Mouse (Mus musculus) lung, adult 18-20 months (tissue): Measurements from ENCODE around the gene Scgb2b19.
"Not testable (repeated sequence)": the region's sequence is repeated elsewhere in the genome, so short reads cannot be mapped to it uniquely, and the experiment has no call there.

ENCODE experiments used
- DNase-seq, 2 experiments: peaks; one replicate each; pipeline ENCODE4 v3.0.0; 2022; ENCODE audit warnings: mixed read lengths in 2 of 2

The Scgb2b19 gene

DNA sequence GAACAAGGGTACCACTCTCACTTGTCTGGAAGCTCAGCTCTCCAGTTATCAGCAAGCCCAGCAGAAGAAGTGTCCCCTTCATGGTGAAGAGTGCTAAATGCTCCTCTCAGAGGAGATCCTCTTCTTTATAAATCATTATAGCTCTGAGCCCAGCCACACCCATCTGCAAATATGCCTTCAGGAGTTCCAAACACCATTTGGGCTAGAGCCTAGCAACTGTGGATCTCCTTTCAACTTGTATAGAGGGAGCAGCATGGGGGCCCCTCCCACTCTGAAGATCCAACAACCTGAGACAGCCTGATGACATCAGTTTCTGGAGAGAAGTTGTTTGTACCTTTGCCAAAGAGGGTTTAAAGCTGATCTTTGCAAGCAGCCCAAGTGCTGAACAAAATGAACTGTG is at the start of gene Scgb2b19:
Scgb2b19 (minus strand) TSS at position 101 of the 400 bp plus-strand sequence.
- not testable (repeated sequence) for DNase-seq

- DNase-seq: not testable (repeated sequence)
These were observed 6.9 kb upstream of the Scgb2b19 start, which contains the start of gene Scgb1b19 for GRCm38 (mm10) chr7:33286991-33287390. TSS of gene Scgb1b19 (plus strand) at chr7:33287291.
